Mouse (Mus musculus) cerebellum, adult 2 months (tissue): Measurements from ENCODE around the gene Mpi.

Experiments used
- CTCF ChIP-seq: fragments of 200-500 bp; IDR thresholded peaks from 2 replicates; pipeline ENCODE4 v1.5.1; 2011; ENCODE audit warnings: low read depth, mild to moderate bottlenecking, control low read depth, low read length, moderate library complexity, borderline replicate concordance; ENCODE audit not compliant: insufficient read depth
- POLR2A ChIP-seq: fragments of 200-500 bp; IDR thresholded peaks from 2 replicates; pipeline ENCODE4 v1.6.1; 2011; ENCODE audit warnings: low read length, control low read depth, borderline replicate concordance; ENCODE audit not compliant: insufficient read depth

DNA sequence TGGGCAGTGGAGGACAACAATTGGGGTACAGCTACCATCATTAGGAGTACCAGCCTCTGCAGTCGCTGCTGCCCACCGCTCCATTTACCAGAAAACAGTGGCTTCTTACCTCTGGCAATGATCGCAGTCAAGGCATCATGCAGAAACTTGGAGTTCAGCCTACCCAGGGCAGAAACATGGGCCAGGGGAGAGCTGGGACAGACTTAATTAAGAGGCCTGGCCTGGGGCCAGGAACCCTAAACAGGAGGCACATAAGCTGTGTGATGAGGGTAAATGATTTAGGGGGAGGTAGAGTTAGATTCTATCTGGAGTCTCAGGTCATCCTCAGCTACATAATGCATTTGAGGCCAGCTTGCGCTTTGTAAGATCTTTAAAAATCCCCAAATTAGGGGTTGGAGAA, 3.4 kb downstream of the Mpi start:
- no peak for TF ChIP-seq POLR2A
- no peak for TF ChIP-seq CTCF
